Mouse (Mus musculus) ES-CJ7 (cell line): ENCODE data around the gene Auts2.

ENCODE experiments used
- DNase-seq: peaks from one replicate; pipeline ENCODE4 v3.0.0; 2011; ENCODE audit warnings: low read depth, low spot score

Gene Auts2

DNA sequence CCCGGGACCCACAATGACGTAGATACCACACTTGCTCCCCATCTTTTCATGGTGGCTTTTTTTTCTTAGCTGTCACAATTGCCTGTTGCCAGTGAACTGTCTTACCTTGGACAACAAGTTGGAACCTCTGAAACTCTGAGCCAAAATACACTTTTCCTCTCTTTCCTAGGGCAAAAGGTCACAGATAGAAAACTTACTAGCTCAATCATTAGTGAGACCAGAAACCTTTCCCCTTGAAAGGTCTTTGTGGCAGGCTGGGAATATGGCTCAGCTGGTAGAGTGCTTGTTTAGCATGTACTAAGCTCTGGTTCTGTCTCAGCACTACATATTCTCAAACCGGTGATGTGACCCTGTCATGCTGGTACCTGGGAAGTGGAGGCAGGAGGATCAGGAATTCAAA is 93.1 kb downstream of the Auts2 start:
- no peak for DNase-seq

- DNase-seq = no peak
Measured at GRCm38 (mm10) chr5:132448401-132449066, 94.6 kb downstream of the Auts2 start.

DNA sequence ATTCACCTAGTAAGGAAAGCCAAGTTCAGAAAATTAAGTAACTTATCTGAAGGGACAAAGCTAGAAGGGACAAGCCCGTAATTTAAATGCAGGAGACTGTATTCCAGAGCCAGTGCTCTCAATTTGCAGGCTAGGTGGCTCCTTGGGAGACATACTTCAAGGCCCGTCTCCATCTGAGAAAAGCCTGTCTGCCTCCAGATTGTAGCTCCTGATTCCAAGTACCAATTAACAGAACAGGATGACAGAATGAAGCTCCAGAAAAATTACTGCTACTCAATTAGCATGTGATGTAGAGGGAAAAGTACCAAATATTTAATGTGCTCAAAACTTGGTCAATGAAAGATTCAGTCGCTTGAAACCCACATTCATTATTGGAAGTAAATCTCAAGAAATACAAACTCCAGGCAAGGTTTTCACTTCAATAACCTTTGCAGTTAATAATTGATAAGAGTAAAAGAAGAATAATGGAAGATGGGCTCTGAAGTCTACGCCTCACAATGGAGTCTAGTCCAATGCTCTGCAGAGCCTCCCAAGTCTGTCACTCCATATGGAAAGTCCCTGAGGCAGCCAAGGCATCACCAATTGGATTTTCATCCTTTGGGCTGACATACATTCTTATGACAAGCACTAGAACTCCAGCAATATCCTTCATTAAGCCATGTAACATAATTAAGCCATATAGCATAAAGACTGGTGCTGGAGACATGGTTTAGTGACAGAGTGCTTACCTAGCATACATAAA is 97.8 kb downstream of the Auts2 start:
- no peak for DNase-seq

GRCm38 (mm10) chr5:132442948-132443347 is 100.2 kb downstream of the Auts2 start:
- DNase-seq = no peak

- no peak for DNase-seq
Measured at GRCm38 (mm10) chr5:132438414-132438813, 104.7 kb downstream of the Auts2 start.

DNA sequence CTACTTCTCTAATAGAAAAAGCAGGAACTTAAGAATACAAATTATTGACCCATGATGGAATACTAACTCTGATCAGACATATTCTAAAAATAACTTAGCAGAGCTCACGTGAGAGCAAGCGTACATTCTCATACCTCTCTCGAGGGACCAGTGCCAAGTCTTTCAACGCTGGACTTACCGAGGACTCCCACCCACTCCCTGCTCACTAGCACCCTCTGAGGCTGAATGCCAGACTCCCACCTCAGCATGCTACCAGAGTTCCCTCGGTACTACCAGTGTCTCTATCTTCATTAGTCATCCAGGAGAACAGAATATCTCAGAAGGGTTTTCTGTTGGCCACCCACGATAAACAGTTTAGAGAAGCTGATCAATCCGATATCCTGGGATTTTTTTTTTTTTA is 105.2 kb downstream of the Auts2 start:
- DNase-seq = no peak

DNA sequence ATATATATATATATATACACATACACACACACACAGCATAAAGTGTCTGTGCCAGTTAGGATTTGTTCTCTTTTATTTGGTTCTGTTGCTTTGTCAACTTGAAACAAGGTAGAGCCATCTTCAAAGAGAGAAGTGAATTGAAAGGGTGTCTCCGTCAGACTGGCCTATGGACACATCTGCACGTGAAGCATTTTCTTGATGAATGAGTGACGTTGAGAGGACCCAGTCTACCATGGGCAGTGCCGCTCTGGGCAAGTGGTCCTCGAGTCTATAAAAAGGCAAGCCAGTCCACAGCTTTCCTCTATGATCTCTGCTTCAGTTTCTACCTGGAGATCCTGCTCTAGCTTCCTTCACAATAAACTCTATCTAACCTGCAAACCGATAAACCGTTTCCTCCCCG is 105.7 kb downstream of the Auts2 start:
- no peak for DNase-seq

GRCm38 (mm10) chr5:132436901-132437300 is 106.2 kb downstream of the Auts2 start:
- DNase-seq = no peak

GRCm38 (mm10) chr5:132436473-132436872 is 106.7 kb downstream of the Auts2 start:
- no peak for DNase-seq

DNA sequence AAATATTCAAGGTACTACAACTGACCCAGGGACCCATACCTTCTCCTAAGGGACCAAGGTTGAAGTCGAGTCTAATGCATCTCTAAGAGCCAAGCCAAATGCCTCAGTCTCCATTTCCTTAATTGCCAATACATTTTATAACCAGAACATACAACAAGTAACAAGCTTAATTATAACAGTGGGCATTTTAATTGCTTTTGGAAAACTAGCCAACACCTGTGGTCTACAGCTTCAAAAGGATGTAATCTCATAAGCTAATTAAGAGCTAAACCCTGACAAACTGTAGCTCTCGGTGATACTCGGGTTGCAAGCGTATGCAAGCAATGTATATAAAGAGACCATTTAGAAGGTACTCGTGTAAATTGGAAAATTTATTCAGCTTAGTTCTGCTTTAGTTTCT is 107.7 kb downstream of the Auts2 start:
- no peak for DNase-seq

DNA sequence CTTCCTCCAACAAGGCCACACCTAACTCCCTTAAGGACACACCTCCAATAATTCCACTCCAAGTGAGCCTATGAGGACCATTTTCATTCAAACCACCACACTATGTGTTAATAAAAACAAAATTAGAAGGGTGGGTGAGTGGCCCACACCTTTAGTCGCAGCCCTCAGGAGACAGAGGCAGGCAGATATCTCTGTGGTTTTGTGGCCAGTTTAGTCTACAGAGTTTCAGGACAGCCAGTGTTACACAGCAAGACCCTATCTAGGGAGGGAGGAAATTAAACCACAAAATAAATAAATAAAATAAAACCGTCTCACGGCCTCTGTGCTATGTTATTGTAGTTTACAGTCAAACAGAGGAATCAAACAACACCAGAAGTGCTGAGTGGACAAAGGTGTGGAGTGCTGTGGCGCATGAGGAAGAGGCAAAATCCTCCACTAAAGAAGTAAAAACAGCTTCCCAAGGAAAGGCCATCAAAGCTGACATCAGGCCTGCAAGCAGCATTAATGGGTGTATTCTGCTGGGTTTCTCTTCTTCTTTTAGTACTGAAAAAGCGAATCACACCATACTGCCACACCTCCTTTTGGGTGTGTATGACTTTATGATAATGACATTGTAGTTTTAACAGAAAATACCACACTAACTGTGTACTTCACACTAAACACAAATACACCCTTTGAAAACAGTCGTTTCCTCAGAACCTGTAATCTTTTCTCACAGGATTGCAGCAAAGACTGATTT is 109.6 kb downstream of the Auts2 start:
- no peak for DNase-seq

DNA sequence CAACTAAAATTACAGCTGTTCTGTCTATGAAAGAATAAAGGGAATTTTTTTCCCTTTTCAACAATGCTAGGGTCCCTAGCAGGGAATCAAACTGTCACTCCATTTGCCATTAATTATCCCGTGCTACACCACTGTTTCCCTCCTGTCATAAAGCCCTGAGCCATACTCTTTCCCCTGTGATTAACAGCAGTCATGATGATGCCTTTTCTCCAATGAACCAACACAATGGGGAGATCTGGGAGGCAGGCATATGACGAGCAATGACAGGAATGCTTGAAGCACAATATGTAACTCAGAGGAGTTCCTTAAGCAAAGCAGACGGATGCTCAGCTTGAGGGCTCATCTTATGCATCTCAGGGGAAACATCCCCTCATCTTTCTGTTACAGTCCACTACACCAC is 113.8 kb downstream of the Auts2 start:
- DNase-seq = no peak

GRCm38 (mm10) chr5:132426342-132426741 is 116.8 kb downstream of the Auts2 start:
- no peak for DNase-seq

DNA sequence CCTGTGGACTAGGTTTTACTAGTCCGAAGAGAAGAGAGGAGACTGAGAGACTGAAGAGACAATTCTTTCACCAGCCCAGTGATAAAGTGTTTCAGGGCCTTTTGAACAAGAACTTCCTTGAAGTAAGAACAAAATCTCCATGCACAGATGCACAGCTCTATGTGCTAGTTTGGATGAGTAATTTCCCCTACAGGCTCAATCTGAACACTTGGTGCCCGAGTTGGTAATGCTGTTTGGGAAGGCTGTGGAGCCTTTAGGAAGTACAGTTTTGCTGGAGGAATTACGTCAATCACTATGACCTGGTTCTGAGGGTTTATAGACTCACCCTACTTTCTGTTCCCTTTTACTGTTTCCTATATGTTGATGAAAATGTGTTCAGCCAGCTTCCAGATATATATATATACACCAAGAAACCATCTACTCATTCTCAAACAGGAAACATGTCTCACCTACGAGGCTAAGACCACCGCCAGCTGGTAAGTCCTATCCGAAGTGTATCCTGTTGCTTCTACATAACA is 117.3 kb downstream of the Auts2 start:
- no peak for DNase-seq

GRCm38 (mm10) chr5:132410338-132410852 is 132.7 kb downstream of the Auts2 start:
- no peak for DNase-seq

- no peak for DNase-seq
Measured at GRCm38 (mm10) chr5:132408892-132409575, 134.1 kb downstream of the Auts2 start.

DNA sequence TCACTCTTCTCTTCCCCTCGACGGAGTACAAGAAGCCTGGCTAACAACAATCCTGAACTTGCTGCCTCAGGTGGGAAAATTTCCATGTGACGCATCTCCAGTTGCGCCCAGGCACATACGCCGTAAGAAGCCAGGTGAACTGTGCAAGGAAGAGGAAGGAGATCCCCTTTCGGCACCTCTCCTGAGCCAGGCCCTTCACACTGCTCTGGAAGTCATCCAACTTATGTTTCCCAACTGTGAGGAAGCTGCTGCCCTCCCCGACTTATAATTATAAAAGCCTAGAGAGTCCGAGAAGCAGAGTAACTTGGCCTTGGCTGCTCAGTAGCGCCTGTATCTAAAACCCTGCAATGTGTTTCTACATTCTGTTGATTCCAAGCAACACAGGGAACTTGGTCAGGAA is 142.6 kb downstream of the Auts2 start:
- no peak for DNase-seq

- peak; percentile 13 for DNase-seq
Measured at GRCm38 (mm10) chr5:132399486-132399885, 143.7 kb downstream of the Auts2 start.

- no peak for DNase-seq
Measured at GRCm38 (mm10) chr5:132395922-132396321, 147.2 kb downstream of the Auts2 start.

- DNase-seq = no peak
Measured at GRCm38 (mm10) chr5:132394800-132395575, 148.2 kb downstream of the Auts2 start.
